ENCODE assay signal across 8 mouse cellular contexts in the genomic region with DNA sequence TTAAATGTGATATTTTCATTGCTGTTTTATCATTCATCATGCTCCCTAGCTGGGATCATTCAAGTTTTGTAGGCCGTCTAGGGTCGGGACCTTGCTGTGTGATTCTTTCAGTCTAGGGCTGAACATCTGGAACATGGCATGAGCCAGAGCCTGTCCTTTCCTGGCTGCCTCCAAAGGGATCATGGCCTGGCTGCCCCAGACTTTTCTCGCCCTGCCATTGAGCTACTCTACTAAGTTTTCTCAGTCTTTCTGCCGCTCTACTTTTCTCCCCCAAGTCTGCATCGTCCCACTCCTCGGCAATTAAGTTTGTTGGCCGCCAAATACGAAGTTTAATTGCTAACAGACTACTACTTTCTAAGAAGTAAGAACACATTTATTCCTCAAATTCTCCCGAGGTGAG. TPM values are rescaled to one million over a fixed set of nuclear protein-coding genes. Genes with fewer than 3 reads are reported as not detected.
DNase-seq lines count a peak whose midpoint lies in the region; ATAC-seq and TF ChIP-seq lines count a peak whose summit lies in the region.

No protein-coding gene starts in this region.

- H3K36me3 ChIP-seq in lung, embryonic 14.5 days (ENCODE audit: insufficient read depth) = peaks cover 33% of the 10 kb centered on the region
- H3K36me3 ChIP-seq in forebrain, embryonic 10.5 days (replicated peaks) = peaks cover 61% of the 10 kb centered on the region
- peaks cover 33% of the 10 kb centered on the region for H3K36me3 ChIP-seq in intestine, postnatal 0 days (ENCODE audit: control insufficient read depth, insufficient read depth)
- peaks cover 69% of the 10 kb centered on the region for H3K36me3 ChIP-seq in midbrain, embryonic 10.5 days

- H3K9me3 ChIP-seq in lung, embryonic 14.5 days (ENCODE audit: low read depth, low read length) = no peaks in the 10 kb centered on the region
- H3K9me3 ChIP-seq in forebrain, embryonic 10.5 days = no peaks in the 10 kb centered on the region
- H3K9me3 ChIP-seq in intestine, postnatal 0 days (ENCODE audit: control insufficient read depth) = no peaks in the 10 kb centered on the region
- H3K9me3 ChIP-seq in midbrain, embryonic 10.5 days (replicated peaks) = no peaks in the 10 kb centered on the region

- peak overlapping the region; percentile 94 for H3K4me3 ChIP-seq in lung, embryonic 14.5 days (ENCODE audit: low read depth, low read length)
- H3K4me3 ChIP-seq in forebrain, embryonic 10.5 days = peak overlapping the region; percentile 90
- peak overlapping the region; percentile 93 for H3K4me3 ChIP-seq in intestine, postnatal 0 days (ENCODE audit: low read depth, low read length)
- peak overlapping the region; percentile 86 for H3K4me3 ChIP-seq in midbrain, embryonic 10.5 days

- H3K4me2 ChIP-seq in lung, embryonic 14.5 days = peak overlapping the region; percentile 82
- H3K4me2 ChIP-seq in intestine, postnatal 0 days (replicated peaks; ENCODE audit: low read depth) = peak overlapping the region; percentile 64

- no peaks in the 10 kb centered on the region for H3K4me1 ChIP-seq in lung, embryonic 14.5 days (ENCODE audit: insufficient read depth)
- H3K4me1 ChIP-seq in forebrain, embryonic 10.5 days = peaks cover 21% of the 10 kb centered on the region
- no peaks in the 10 kb centered on the region for H3K4me1 ChIP-seq in intestine, postnatal 0 days (replicated peaks; ENCODE audit: control insufficient read depth, insufficient read depth, low read length)
- peaks cover 21% of the 10 kb centered on the region for H3K4me1 ChIP-seq in midbrain, embryonic 10.5 days

- H3K27ac ChIP-seq in lung, embryonic 14.5 days (ENCODE audit: low read depth) = peak overlapping the region; percentile 54; the same call in 1 of the 2 replicates
- peak overlapping the region; percentile 93 for H3K27ac ChIP-seq in forebrain, embryonic 10.5 days
- H3K27ac ChIP-seq in intestine, postnatal 0 days (ENCODE audit: low read depth, low read length) = no peak overlapping the region
- peak overlapping the region; percentile 90 for H3K27ac ChIP-seq in midbrain, embryonic 10.5 days (replicated peaks)

- peak; percentile 32; the same call in 1 of the 2 replicates for ATAC-seq in lung, embryonic 14.5 days (ENCODE audit: insufficient read depth)
- ATAC-seq in intestine, postnatal 0 days = no peak
- ATAC-seq in frontal cortex, adult (ENCODE audit: low TSS enrichment) = no peak

- WGBS in lung, embryonic 14.5 days = 15% methylated on average over 9 of the region's 9 CpGs
- 23% methylated on average over 9 of the region's 9 CpGs for WGBS in forebrain, embryonic 10.5 days
- WGBS in intestine, postnatal 0 days = 18% methylated on average over 9 of the region's 9 CpGs
- 24% methylated on average over 9 of the region's 9 CpGs for WGBS in midbrain, embryonic 10.5 days

- no peak for DNase-seq in lung, embryonic 14.5 days
- no peak for DNase-seq in lung, adult 18-20 months
- DNase-seq in forebrain, embryonic 10.5 days (ENCODE audit: extremely low spot score, low spot score) = peak; percentile 32
- DNase-seq in midbrain, embryonic 10.5 days (ENCODE audit: low spot score) = peak; percentile 45
- DNase-seq in layer of hippocampus, postnatal 36 days = no peak
- no peak for DNase-seq in frontal cortex, postnatal 36 days (ENCODE audit: low spot score in 2 of 2)

- no peaks in the 10 kb centered on the region for H3K27me3 ChIP-seq in lung, embryonic 14.5 days (ENCODE audit: insufficient read depth, low read length)
- no peaks in the 10 kb centered on the region for H3K27me3 ChIP-seq in forebrain, embryonic 10.5 days (ENCODE audit: poor library complexity, severe bottlenecking)
- no peaks in the 10 kb centered on the region for H3K27me3 ChIP-seq in intestine, postnatal 0 days (replicated peaks; ENCODE audit: control insufficient read depth, insufficient read depth, low read length)
- no peaks in the 10 kb centered on the region for H3K27me3 ChIP-seq in midbrain, embryonic 10.5 days (ENCODE audit: low read depth, poor library complexity, severe bottlenecking)

- peak overlapping the region; percentile 92 for H3K9ac ChIP-seq in lung, embryonic 14.5 days
- H3K9ac ChIP-seq in intestine, postnatal 0 days (ENCODE audit: low read depth, low read length) = peak overlapping the region; percentile 96

- TF ChIP-seq CTCF in lung, embryonic 14.5 days (IDR thresholded peaks at IDR 0.05; ENCODE audit: low read depth) = no peak
- no peak for TF ChIP-seq CTCF in intestine, postnatal 0 days (IDR thresholded peaks at IDR 0.05; ENCODE audit: low read depth)

RNA-seq across cellular contexts. Expression of a gene that starts 1.2 kb away (rescaled TPM):
- 72.3 and 72.5 TPM in 2 replicates for polyA plus RNA-seq in lung, embryonic 14.5 days (2014; fragmentation: Nextera tagmentation; extraction: Ambion mirVana)
- 62.3 and 63.2 TPM in 2 replicates for polyA plus RNA-seq in forebrain, embryonic 10.5 days (2016; fragmentation: Nextera tagmentation; extraction: Ambion mirVana)
- 46.1 and 47.6 TPM in 2 replicates for polyA plus RNA-seq in intestine, postnatal 0 days (2015; fragmentation: Nextera tagmentation; extraction: Ambion mirVana)
- polyA plus RNA-seq in midbrain, embryonic 10.5 days (2016; fragmentation: Nextera tagmentation; extraction: Ambion mirVana) = 63.3 and 63.6 TPM in 2 replicates
- 10 to 100 TPM; 67.5 to 80.3 TPM for total RNA-seq in layer of hippocampus, postnatal 36 days (2021)

RNA-seq across cellular contexts. Expression of a gene that starts 19.5 kb away (rescaled TPM):
- polyA plus RNA-seq in lung, embryonic 14.5 days (2014; fragmentation: Nextera tagmentation; extraction: Ambion mirVana) = 25.2 and 26.0 TPM in 2 replicates
- 19.9 and 20.1 TPM in 2 replicates for polyA plus RNA-seq in forebrain, embryonic 10.5 days (2016; fragmentation: Nextera tagmentation; extraction: Ambion mirVana)
- 5.5 and 6.5 TPM in 2 replicates for polyA plus RNA-seq in intestine, postnatal 0 days (2015; fragmentation: Nextera tagmentation; extraction: Ambion mirVana)
- 17.4 and 20.1 TPM in 2 replicates for polyA plus RNA-seq in midbrain, embryonic 10.5 days (2016; fragmentation: Nextera tagmentation; extraction: Ambion mirVana)
- 10 to 100 TPM; 12.8 to 17.3 TPM for total RNA-seq in layer of hippocampus, postnatal 36 days (2021)

RNA-seq across cellular contexts. Expression of a gene that starts 38.6 kb away (rescaled TPM):
- polyA plus RNA-seq in lung, embryonic 14.5 days (2014; fragmentation: Nextera tagmentation; extraction: Ambion mirVana) = 472 and 477 TPM in 2 replicates
- polyA plus RNA-seq in forebrain, embryonic 10.5 days (2016; fragmentation: Nextera tagmentation; extraction: Ambion mirVana) = 392 and 397 TPM in 2 replicates
- 458 and 495 TPM in 2 replicates for polyA plus RNA-seq in intestine, postnatal 0 days (2015; fragmentation: Nextera tagmentation; extraction: Ambion mirVana)
- polyA plus RNA-seq in midbrain, embryonic 10.5 days (2016; fragmentation: Nextera tagmentation; extraction: Ambion mirVana) = 380 and 415 TPM in 2 replicates
- total RNA-seq in layer of hippocampus, postnatal 36 days (2021) = 10 to 100 TPM; 97.4 to 99.4 TPM

RNA-seq across cellular contexts. Expression of a gene that starts 44.2 kb away (rescaled TPM):
- polyA plus RNA-seq in lung, embryonic 14.5 days (2014; fragmentation: Nextera tagmentation; extraction: Ambion mirVana) = 162 and 185 TPM in 2 replicates
- 78.2 and 78.3 TPM in 2 replicates for polyA plus RNA-seq in forebrain, embryonic 10.5 days (2016; fragmentation: Nextera tagmentation; extraction: Ambion mirVana)
- 63.2 and 63.7 TPM in 2 replicates for polyA plus RNA-seq in intestine, postnatal 0 days (2015; fragmentation: Nextera tagmentation; extraction: Ambion mirVana)
- 61.8 and 67.4 TPM in 2 replicates for polyA plus RNA-seq in midbrain, embryonic 10.5 days (2016; fragmentation: Nextera tagmentation; extraction: Ambion mirVana)
- 1 to 10 TPM; 2.0 to 2.3 TPM for total RNA-seq in layer of hippocampus, postnatal 36 days (2021)

RNA-seq across cellular contexts. Expression of a gene that starts 52.2 kb away (rescaled TPM):
- 13.0 and 15.0 TPM in 2 replicates for polyA plus RNA-seq in lung, embryonic 14.5 days (2014; fragmentation: Nextera tagmentation; extraction: Ambion mirVana)
- 7.8 and 8.9 TPM in 2 replicates for polyA plus RNA-seq in forebrain, embryonic 10.5 days (2016; fragmentation: Nextera tagmentation; extraction: Ambion mirVana)
- 89.6 and 97.9 TPM in 2 replicates for polyA plus RNA-seq in intestine, postnatal 0 days (2015; fragmentation: Nextera tagmentation; extraction: Ambion mirVana)
- polyA plus RNA-seq in midbrain, embryonic 10.5 days (2016; fragmentation: Nextera tagmentation; extraction: Ambion mirVana) = 7.5 and 9.7 TPM in 2 replicates
- 10 to 100 TPM; 10.1 to 13.6 TPM for total RNA-seq in layer of hippocampus, postnatal 36 days (2021)

Comparison
In these comparisons a context has a peak if more than half of its experiments do, and no peak if none do; other contexts are left out.
1. DNase-seq: peak in forebrain, embryonic 10.5 days (single experiment) and midbrain, embryonic 10.5 days (single experiment); none in lung, embryonic 14.5 days (single experiment), lung, adult 18-20 months (0 of 2), layer of hippocampus, postnatal 36 days (0 of 2) and frontal cortex, postnatal 36 days (0 of 2).
2. Peak in every context shown above with its lines, with median percentiles within 50 percentile points of each other: H3K4me3 ChIP-seq.